Mouse (Mus musculus): Measurements from ENCODE around the gene Kdsr. TPM values are rescaled to one million over a fixed set of nuclear protein-coding genes. Genes with fewer than 3 reads are reported as not detected.

Gene Kdsr
- polyA plus RNA-seq, 1 experiment from 2014 or later, result 17.5 TPM

DNA sequence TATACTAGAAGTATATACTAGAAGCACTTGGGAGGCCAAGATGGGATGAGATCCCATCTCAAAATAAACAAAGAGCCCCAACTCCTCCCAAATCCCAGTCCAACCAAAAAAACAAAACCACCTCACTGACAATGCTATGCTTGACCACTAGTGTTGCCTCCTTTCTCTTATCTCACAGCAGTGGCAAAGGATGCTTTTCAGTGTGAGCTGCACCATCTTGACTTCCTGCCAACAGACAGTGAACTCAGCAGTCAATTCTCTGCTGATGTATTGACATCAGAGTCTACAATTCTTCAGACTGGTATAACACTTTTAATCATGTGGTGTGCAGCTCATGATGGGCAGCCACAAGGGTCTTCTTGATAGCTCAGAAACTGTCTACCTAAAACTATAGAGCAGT lies 9.2 kb upstream of the Kdsr start:
- ATAC-seq (ENCODE audit: low read depth), result no peak
- H3K4me2 ChIP-seq (ENCODE audit: low read depth, low read length), result no peak overlapping the region
- H3K4me3 ChIP-seq (ENCODE audit: low read length), result no peak overlapping the region
- H3K4me1 ChIP-seq (replicated peaks; ENCODE audit: control insufficient read depth, insufficient read depth, low read length), result peaks cover 2% of the 10 kb centered on the region; the same call in 1 of the 2 replicates
- no peak overlapping the region for H3K27ac ChIP-seq (ENCODE audit: low read length)
- H3K36me3 ChIP-seq (ENCODE audit: control insufficient read depth, insufficient read depth, low read length), result peaks cover 29% of the 10 kb centered on the region
- no peak overlapping the region for H3K9ac ChIP-seq (ENCODE audit: low read length)
- no peaks in the 10 kb centered on the region for H3K27me3 ChIP-seq (ENCODE audit: control insufficient read depth, insufficient read depth, low read depth, low read length)
- no peaks in the 10 kb centered on the region for H3K9me3 ChIP-seq (ENCODE audit: control insufficient read depth, low read length)

- peaks cover 3% of the 10 kb centered on the region; the same call in 1 of the 2 replicates for H3K4me1 ChIP-seq (replicated peaks; ENCODE audit: control insufficient read depth, insufficient read depth, low read length)
- no peak for ATAC-seq (ENCODE audit: low read depth)
- H3K4me3 ChIP-seq (ENCODE audit: low read length), result no peak overlapping the region
- H3K36me3 ChIP-seq (ENCODE audit: control insufficient read depth, insufficient read depth, low read length), result peaks cover 23% of the 10 kb centered on the region
- H3K27me3 ChIP-seq (ENCODE audit: control insufficient read depth, insufficient read depth, low read depth, low read length), result no peaks in the 10 kb centered on the region
- no peak overlapping the region for H3K4me2 ChIP-seq (ENCODE audit: low read depth, low read length)
- H3K9ac ChIP-seq (ENCODE audit: low read length), result no peak overlapping the region
- no peak overlapping the region for H3K27ac ChIP-seq (ENCODE audit: low read length)
- no peaks in the 10 kb centered on the region for H3K9me3 ChIP-seq (ENCODE audit: control insufficient read depth, low read length)
- 95% methylated on average over 8 of the region's 8 CpGs for WGBS
Measured at GRCm38 (mm10) chr1:106765771-106766170, 6.2 kb upstream of the Kdsr start.

DNA sequence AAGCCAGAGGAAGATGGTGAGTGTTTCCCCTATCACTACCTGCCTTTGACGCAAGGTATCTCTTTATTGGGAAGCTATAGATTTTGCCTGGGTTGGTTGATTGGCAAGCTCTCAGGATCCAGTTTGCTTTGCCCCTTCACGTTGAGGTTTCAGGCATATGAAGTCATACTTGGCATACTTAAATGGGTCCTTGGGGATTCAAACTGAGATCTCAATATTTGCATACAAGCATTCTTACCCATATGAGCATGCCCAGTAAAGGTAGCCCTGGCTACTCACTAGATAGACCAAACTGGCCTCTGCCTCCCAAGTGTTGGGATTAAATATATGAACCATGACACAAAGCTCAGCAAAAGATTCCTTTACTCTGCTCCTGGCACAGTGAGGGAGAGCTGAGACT lies 5.3 kb upstream of the Kdsr start:
- 70% methylated on average over 2 of the region's 2 CpGs for WGBS
- Histone ChIP-seq H3K9ac (ENCODE audit: low read length) (no peak overlapping the region), H3K36me3 (ENCODE audit: control insufficient read depth, insufficient read depth, low read length) (peaks cover 15% of the 10 kb centered on the region), H3K4me2 (ENCODE audit: low read depth, low read length) (no peak overlapping the region), H3K4me1 (replicated peaks; ENCODE audit: control insufficient read depth, insufficient read depth, low read length) (peaks cover 7% of the 10 kb centered on the region; the same call in 1 of the 2 replicates), H3K9me3 (ENCODE audit: control insufficient read depth, low read length) (no peaks in the 10 kb centered on the region), H3K4me3 (ENCODE audit: low read length) (no peak overlapping the region), H3K27ac (ENCODE audit: low read length) (no peak overlapping the region), H3K27me3 (ENCODE audit: control insufficient read depth, insufficient read depth, low read depth, low read length) (no peaks in the 10 kb centered on the region)
- ATAC-seq (ENCODE audit: low read depth), result no peak

DNA sequence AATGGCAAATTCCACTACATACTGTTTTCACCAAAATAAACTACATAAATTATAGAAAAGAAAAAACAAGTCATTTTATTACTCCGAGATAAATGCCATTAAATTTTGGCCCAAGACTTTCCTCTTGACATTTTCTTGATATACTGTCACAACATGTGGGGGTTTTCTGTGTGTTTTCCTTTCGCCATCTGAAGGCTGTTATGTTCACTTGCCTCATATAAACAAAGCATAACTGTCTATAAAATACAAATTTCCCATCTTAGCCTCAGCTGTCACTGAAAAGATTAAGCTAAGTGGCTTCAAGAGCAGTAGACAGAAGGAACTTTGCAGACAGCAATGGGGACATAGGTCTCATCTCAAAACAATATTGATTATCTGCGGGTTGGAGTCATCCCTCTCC lies 4.8 kb upstream of the Kdsr start:
- 55% methylated on average over 3 of the region's 3 CpGs for WGBS
- Histone ChIP-seq H3K9me3 (ENCODE audit: control insufficient read depth, low read length) (no peaks in the 10 kb centered on the region), H3K27ac (ENCODE audit: low read length) (no peak overlapping the region), H3K4me1 (replicated peaks; ENCODE audit: control insufficient read depth, insufficient read depth, low read length) (peaks cover 7% of the 10 kb centered on the region; the same call in 1 of the 2 replicates), H3K4me3 (ENCODE audit: low read length) (no peak overlapping the region), H3K36me3 (ENCODE audit: control insufficient read depth, insufficient read depth, low read length) (peaks cover 15% of the 10 kb centered on the region), H3K27me3 (ENCODE audit: control insufficient read depth, insufficient read depth, low read depth, low read length) (no peaks in the 10 kb centered on the region), H3K4me2 (ENCODE audit: low read depth, low read length) (no peak overlapping the region), H3K9ac (ENCODE audit: low read length) (no peak overlapping the region)
- ATAC-seq (ENCODE audit: low read depth), result 0 out of 2 replicates have a peak, but pooled peaks have one; percentile 3

DNA sequence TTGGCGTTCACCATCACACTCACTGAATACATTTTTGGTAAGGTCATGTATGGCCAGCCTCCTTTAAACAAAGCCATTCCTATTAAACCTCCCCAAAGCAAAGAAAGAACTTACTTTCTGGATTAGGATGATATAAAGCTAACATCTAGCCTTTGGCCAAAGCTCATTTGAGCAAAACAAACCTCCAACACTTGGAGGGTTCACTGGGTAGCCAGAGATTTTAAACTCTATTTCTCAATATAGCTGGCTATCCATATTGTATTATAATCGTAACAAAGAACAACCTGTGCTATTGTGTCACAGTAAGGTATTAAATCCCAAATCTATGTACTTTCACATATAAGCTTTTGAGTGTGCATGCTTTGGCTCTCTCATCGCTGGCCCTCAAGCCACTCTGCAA lies 1.2 kb upstream of the Kdsr start:
- no peak overlapping the region for H3K9ac ChIP-seq (ENCODE audit: low read length)
- no peaks in the 10 kb centered on the region for H3K27me3 ChIP-seq (ENCODE audit: control insufficient read depth, insufficient read depth, low read depth, low read length)
- no peak overlapping the region for H3K4me3 ChIP-seq (ENCODE audit: low read length)
- ATAC-seq (ENCODE audit: low read depth), result no peak
- 71% methylated on average over 3 of the region's 3 CpGs for WGBS
- no peak overlapping the region for H3K4me2 ChIP-seq (ENCODE audit: low read depth, low read length)
- H3K4me1 ChIP-seq (replicated peaks; ENCODE audit: control insufficient read depth, insufficient read depth, low read length), result peaks cover 9% of the 10 kb centered on the region
- H3K27ac ChIP-seq (ENCODE audit: low read length), result peak overlapping the region; percentile 20; the same call in 1 of the 2 replicates
- H3K36me3 ChIP-seq (ENCODE audit: control insufficient read depth, insufficient read depth, low read length), result no peaks in the 10 kb centered on the region
- H3K9me3 ChIP-seq (ENCODE audit: control insufficient read depth, low read length), result no peaks in the 10 kb centered on the region

- WGBS, result 2% methylated on average over 34 of the region's 34 CpGs
- Histone ChIP-seq H3K9ac (ENCODE audit: low read length) (peak overlapping the region; percentile 81), H3K4me2 (ENCODE audit: low read depth, low read length) (peak overlapping the region; percentile 96), H3K4me1 (replicated peaks; ENCODE audit: control insufficient read depth, insufficient read depth, low read length) (peaks cover 9% of the 10 kb centered on the region), H3K4me3 (ENCODE audit: low read length) (peak overlapping the region; percentile 78), H3K27me3 (ENCODE audit: control insufficient read depth, insufficient read depth, low read depth, low read length) (no peaks in the 10 kb centered on the region), H3K9me3 (ENCODE audit: control insufficient read depth, low read length) (no peaks in the 10 kb centered on the region), H3K27ac (ENCODE audit: low read length) (peak overlapping the region; percentile 89), H3K36me3 (ENCODE audit: control insufficient read depth, insufficient read depth, low read length) (no peaks in the 10 kb centered on the region)
- peak; percentile 59 for ATAC-seq (ENCODE audit: low read depth)
Measured at GRCm38 (mm10) chr1:106758734-106759571, 574 bp downstream of the Kdsr start.

GRCm38 (mm10) chr1:106756633-106757032 lies 2.9 kb downstream of the Kdsr start:
- no peak overlapping the region for H3K27ac ChIP-seq (ENCODE audit: low read length)
- WGBS, result 60% methylated on average over 4 of the region's 4 CpGs
- H3K4me3 ChIP-seq (ENCODE audit: low read length), result no peak overlapping the region
- H3K4me2 ChIP-seq (ENCODE audit: low read depth, low read length), result no peak overlapping the region
- no peak overlapping the region for H3K9ac ChIP-seq (ENCODE audit: low read length)
- peaks cover 7% of the 10 kb centered on the region for H3K4me1 ChIP-seq (replicated peaks; ENCODE audit: control insufficient read depth, insufficient read depth, low read length)
- no peaks in the 10 kb centered on the region for H3K9me3 ChIP-seq (ENCODE audit: control insufficient read depth, low read length)
- H3K27me3 ChIP-seq (ENCODE audit: control insufficient read depth, insufficient read depth, low read depth, low read length), result no peaks in the 10 kb centered on the region
- ATAC-seq (ENCODE audit: low read depth), result no peak
- H3K36me3 ChIP-seq (ENCODE audit: control insufficient read depth, insufficient read depth, low read length), result no peaks in the 10 kb centered on the region; the same call in 1 of the 2 replicates

DNA sequence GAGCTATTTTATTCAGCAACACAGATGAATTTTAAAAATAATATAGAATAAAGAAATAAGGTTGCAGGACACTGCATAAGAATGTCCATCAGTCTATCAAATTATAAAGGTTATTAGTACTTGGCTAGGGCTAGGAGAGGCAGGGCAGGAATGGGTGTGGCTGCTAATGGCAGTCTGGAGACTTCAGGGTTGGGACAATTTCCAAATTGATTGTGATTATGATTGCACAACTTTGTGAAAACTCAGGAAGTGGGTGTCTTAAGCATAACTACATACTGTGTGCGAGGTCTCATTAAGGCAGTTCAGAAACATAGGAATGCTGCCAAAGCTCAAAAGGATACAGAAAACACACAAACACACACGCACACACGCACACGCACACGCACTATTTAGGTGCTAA lies 7.5 kb downstream of the Kdsr start:
- peaks cover under 1% of the 10 kb centered on the region for H3K36me3 ChIP-seq (ENCODE audit: control insufficient read depth, insufficient read depth, low read length)
- H3K9me3 ChIP-seq (ENCODE audit: control insufficient read depth, low read length), result no peaks in the 10 kb centered on the region
- H3K27ac ChIP-seq (ENCODE audit: low read length), result no peak overlapping the region
- no peak overlapping the region for H3K4me3 ChIP-seq (ENCODE audit: low read length)
- no peak for ATAC-seq (ENCODE audit: low read depth)
- H3K27me3 ChIP-seq (ENCODE audit: control insufficient read depth, insufficient read depth, low read depth, low read length), result no peaks in the 10 kb centered on the region
- no peaks in the 10 kb centered on the region for H3K4me1 ChIP-seq (replicated peaks; ENCODE audit: control insufficient read depth, insufficient read depth, low read length)
- no peak overlapping the region for H3K9ac ChIP-seq (ENCODE audit: low read length)
- WGBS, result 83% methylated on average over 5 of the region's 5 CpGs
- H3K4me2 ChIP-seq (ENCODE audit: low read depth, low read length), result no peak overlapping the region

DNA sequence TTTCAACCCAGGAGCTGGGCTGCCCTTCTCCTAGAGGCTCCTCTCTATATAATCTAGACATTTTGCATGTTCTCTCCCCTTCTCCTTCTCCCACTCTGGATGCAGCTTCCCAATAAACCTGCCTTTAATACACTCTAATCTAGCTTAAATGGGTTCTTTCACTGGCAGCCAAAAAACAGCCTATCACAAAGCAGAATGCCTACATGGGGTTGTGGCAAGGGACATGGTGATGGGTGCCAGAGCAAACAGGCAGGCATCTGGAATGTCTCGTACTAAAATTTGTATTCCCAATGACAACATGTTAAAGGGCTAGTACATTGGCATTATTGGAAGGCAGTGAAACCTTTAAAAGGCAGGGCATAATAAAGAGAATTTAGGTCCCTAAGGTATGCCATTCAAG lies 8.9 kb downstream of the Kdsr start:
- no peaks in the 10 kb centered on the region for H3K4me1 ChIP-seq (replicated peaks; ENCODE audit: control insufficient read depth, insufficient read depth, low read length)
- H3K27ac ChIP-seq (ENCODE audit: low read length), result no peak overlapping the region
- no peaks in the 10 kb centered on the region for H3K9me3 ChIP-seq (ENCODE audit: control insufficient read depth, low read length)
- 82% methylated on average over 1 of the region's 1 CpGs for WGBS
- ATAC-seq (ENCODE audit: low read depth), result no peak
- no peak overlapping the region for H3K4me2 ChIP-seq (ENCODE audit: low read depth, low read length)
- peaks cover 4% of the 10 kb centered on the region for H3K36me3 ChIP-seq (ENCODE audit: control insufficient read depth, insufficient read depth, low read length)
- no peak overlapping the region for H3K4me3 ChIP-seq (ENCODE audit: low read length)
- H3K27me3 ChIP-seq (ENCODE audit: control insufficient read depth, insufficient read depth, low read depth, low read length), result no peaks in the 10 kb centered on the region
- no peak overlapping the region for H3K9ac ChIP-seq (ENCODE audit: low read length)

All from lung, embryonic 16.5 days (tissue).